Mouse (Mus musculus) cerebellum, adult 2 months (tissue): ENCODE measurements around the gene Wsb1. TPM values are rescaled to one million over a fixed set of nuclear protein-coding genes. Genes with fewer than 3 reads are reported as not detected.

Experiments used
- DNase-seq, 2 experiments: peaks; one replicate each; pipeline ENCODE4 v3.0.0; 2021
- H3K27ac ChIP-seq: fragments of 200-500 bp; 2 replicates; pipeline ENCODE4 v1.5.1; 2012; ENCODE audit warnings: low read length, control low read depth, inconsistent platforms; ENCODE audit not compliant: insufficient read depth
- H3K27me3 ChIP-seq: fragments of 200-500 bp; 2 replicates; pipeline ENCODE4 v1.6.1; 2012; ENCODE audit warnings: inconsistent platforms, mild to moderate bottlenecking, low read length, moderate library complexity; ENCODE audit not compliant: control insufficient read depth, insufficient read depth
- H3K4me1 ChIP-seq: fragments of 200-500 bp; 2 replicates; pipeline ENCODE4 v1.6.1; 2011; ENCODE audit warnings: low read length; ENCODE audit not compliant: control insufficient read depth, insufficient read depth
- H3K4me3 ChIP-seq: fragments of 200-500 bp; replicated peaks from 2 replicates; pipeline ENCODE3; 2011; ENCODE audit warnings: mild to moderate bottlenecking, low read depth, low read length, control low read depth; ENCODE audit not compliant: insufficient read depth
- CTCF ChIP-seq: fragments of 200-500 bp; IDR thresholded peaks from 2 replicates; pipeline ENCODE4 v1.5.1; 2011; ENCODE audit warnings: low read depth, mild to moderate bottlenecking, control low read depth, low read length, moderate library complexity, borderline replicate concordance; ENCODE audit not compliant: insufficient read depth
- POLR2A ChIP-seq: fragments of 200-500 bp; IDR thresholded peaks from 2 replicates; pipeline ENCODE4 v1.6.1; 2011; ENCODE audit warnings: low read length, control low read depth, borderline replicate concordance; ENCODE audit not compliant: insufficient read depth
- WGBS: fragments of 180-500 bp; shearing (Covaris S2); methylation state at CpG from one replicate; pipeline ENCODE4 v1.1.7; 2018; 5-methylcytosine and 5-hydroxymethylcytosine counted together
- polyA plus RNA-seq: library from polyadenylated mRNA; depleted of rRNA; stranded (reverse); fragments of >200 nt; gene quantifications from 2 replicates; pipeline ENCODE4 v1.2.3, GENCODE M21; 2012

Wsb1 gene
- polyA plus RNA-seq, 1 experiment = 207 TPM

- 94% methylated on average over 3 of the region's 3 CpGs for WGBS
- no peak for DNase-seq
- no peak overlapping the region for H3K4me3 ChIP-seq
Observed at GRCm38 (mm10) chr11:79293025-79293424, 38.6 kb upstream of the Wsb1 start.

GRCm38 (mm10) chr11:79292130-79292529 lies 37.7 kb upstream of the Wsb1 start:
- no peak overlapping the region for H3K4me3 ChIP-seq
- no peak overlapping the region for H3K27ac ChIP-seq
- DNase-seq = no peak
- H3K4me1 ChIP-seq = no peaks in the 10 kb centered on the region
- TF ChIP-seq POLR2A (no peak), CTCF (no peak)
- no peaks in the 10 kb centered on the region for H3K27me3 ChIP-seq
- 76% methylated on average over 3 of the region's 3 CpGs for WGBS

More at GRCm38 (mm10) chr11:79293025-79293424, 38.6 kb upstream of the Wsb1 start:
- TF ChIP-seq POLR2A (no peak), CTCF (no peak)
- H3K27ac ChIP-seq = no peak overlapping the region
- no peaks in the 10 kb centered on the region for H3K4me1 ChIP-seq
- H3K27me3 ChIP-seq = no peaks in the 10 kb centered on the region

DNA sequence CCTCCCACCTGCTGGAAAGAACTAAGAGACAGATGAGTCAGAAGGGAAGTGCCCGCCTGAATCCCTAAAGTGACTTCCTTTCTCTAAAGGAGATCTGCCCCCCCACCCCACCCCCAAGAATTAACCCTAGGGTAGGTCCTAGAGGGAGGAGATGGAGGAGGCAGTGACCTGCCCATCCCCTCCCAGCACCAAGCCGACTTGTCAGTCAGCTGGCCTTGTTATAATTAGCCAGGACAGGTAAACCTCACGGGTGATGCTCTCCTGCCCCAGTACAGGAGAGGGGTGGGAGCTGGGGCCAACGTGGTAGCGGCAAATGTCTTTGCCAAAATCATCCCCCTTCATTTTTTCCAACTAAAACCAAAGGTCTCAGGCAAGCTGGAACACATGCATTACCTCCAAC lies 37.2 kb upstream of the Wsb1 start:
- no peaks in the 10 kb centered on the region for H3K27me3 ChIP-seq
- WGBS = 71% methylated on average over 5 of the region's 5 CpGs
- H3K27ac ChIP-seq = no peak overlapping the region
- H3K4me3 ChIP-seq = no peak overlapping the region
- DNase-seq = no peak
- TF ChIP-seq CTCF = no peak
- TF ChIP-seq POLR2A = no peak
- H3K4me1 ChIP-seq = no peaks in the 10 kb centered on the region

DNA sequence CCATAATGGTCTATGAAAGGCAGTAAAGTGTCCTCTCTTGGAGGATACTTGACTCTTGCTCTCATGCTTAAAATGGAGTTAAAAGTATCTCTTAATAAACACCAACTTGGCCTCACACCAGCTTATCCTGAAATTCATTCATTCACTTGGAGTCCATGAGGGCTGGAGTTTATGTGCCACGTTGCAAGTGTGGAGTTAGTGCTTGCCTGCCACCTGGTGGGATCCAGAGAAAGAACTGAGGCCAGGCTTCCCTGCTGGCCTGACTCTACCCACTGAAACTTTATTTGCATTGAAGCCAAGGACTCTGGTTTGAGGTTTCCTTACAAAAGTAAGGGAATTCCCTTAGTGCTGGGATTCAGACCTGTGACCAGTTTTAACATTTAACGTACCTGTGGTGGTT lies 36.0 kb upstream of the Wsb1 start:
- TF ChIP-seq POLR2A = no peak
- peak; percentile 23; the same call in 1 of the 2 replicates for TF ChIP-seq CTCF
- Histone ChIP-seq H3K4me3 (no peak overlapping the region), H3K27me3 (no peaks in the 10 kb centered on the region), H3K4me1 (no peaks in the 10 kb centered on the region), H3K27ac (no peak overlapping the region)
- 62% methylated on average over 2 of the region's 2 CpGs for WGBS
- DNase-seq = no peak

DNA sequence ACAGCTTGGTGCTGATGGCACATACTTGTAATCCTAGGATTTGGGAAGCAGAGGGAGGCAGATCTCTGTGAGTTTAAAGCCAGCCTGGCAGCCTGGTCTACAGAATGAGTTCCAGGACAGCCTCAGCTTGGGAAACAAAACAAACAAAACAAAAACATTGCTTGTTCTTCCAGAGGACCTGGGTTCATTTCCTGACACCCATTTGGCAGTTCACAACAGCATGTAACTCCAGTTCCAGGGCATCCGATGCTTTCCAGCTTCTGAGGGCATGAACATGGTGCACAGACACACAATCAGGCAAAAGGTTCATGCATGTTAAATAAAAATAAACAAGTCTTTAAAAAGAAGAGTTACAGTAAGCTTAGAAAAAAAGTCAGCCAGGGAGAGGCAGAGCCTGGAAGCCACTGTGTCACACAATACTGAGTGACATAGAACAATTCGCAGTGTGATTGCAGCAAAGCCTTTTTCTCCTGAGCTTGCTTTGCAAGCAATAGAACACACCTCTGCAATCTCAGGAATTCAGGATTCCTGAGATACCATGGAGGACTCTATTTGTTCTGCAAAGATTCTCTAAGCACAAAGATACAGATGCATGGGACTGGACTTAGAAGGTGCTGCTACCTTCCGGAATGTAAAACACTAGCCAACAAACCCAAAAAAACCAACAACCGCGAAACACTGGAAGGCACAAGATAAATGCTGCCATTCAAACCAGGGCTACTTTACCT lies 34.6 kb upstream of the Wsb1 start:
- Histone ChIP-seq H3K4me3 (no peak overlapping the region), H3K27ac (no peak overlapping the region), H3K4me1 (no peaks in the 10 kb centered on the region), H3K27me3 (no peaks in the 10 kb centered on the region; the same call in 1 of the 2 replicates)
- no peak for DNase-seq
- TF ChIP-seq POLR2A (no peak), CTCF (no peak)
- 93% methylated on average over 5 of the region's 5 CpGs for WGBS

- DNase-seq = no peak
- H3K27ac ChIP-seq = no peak overlapping the region
- 87% methylated on average over 7 of the region's 7 CpGs for WGBS
- H3K27me3 ChIP-seq = no peaks in the 10 kb centered on the region; the same call in 1 of the 2 replicates
- H3K4me1 ChIP-seq = no peaks in the 10 kb centered on the region
- TF ChIP-seq CTCF = no peak
- no peak for TF ChIP-seq POLR2A
- no peak overlapping the region for H3K4me3 ChIP-seq
Observed at GRCm38 (mm10) chr11:79288278-79288843, 33.9 kb upstream of the Wsb1 start.

DNA sequence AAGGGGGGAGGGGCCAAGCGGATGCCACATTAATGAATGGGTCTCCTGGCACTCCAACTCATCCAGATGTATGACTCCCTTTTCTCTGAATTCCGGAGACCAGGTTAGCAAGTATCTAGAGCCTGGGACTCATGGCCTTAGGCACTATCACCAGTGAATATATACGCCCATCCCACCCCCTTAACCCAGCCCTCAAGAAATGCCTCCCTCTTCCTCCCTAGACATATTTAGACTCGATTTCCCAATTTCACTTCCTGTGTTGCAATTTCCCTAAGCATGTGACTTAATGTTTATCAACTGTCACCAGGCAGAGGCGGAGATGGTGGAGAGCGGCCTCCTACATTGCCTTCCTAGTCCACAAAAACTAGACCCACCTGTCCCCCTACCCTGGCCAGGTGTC lies 33.0 kb upstream of the Wsb1 start:
- no peak for DNase-seq
- Histone ChIP-seq H3K27ac (no peak overlapping the region), H3K4me3 (no peak overlapping the region), H3K4me1 (no peaks in the 10 kb centered on the region), H3K27me3 (no peaks in the 10 kb centered on the region; the same call in 1 of the 2 replicates)
- WGBS = 87% methylated on average over 6 of the region's 6 CpGs
- TF ChIP-seq POLR2A = no peak
- no peak for TF ChIP-seq CTCF

GRCm38 (mm10) chr11:79286305-79286799 lies 31.9 kb upstream of the Wsb1 start:
- no peaks in the 10 kb centered on the region for H3K4me1 ChIP-seq
- TF ChIP-seq CTCF (no peak), POLR2A (no peak)
- H3K27me3 ChIP-seq = no peaks in the 10 kb centered on the region; the same call in 1 of the 2 replicates
- no peak overlapping the region for H3K27ac ChIP-seq
- H3K4me3 ChIP-seq = no peak overlapping the region
- WGBS = 79% methylated on average over 9 of the region's 9 CpGs
- DNase-seq = no peak
